9 mouse cellular contexts compared by ENCODE assay signal in genomic region chr12:9584366-9585084, GRCm38 (mm10). TPM values are rescaled to one million over a fixed set of nuclear protein-coding genes. Genes with fewer than 3 reads are reported as not detected.
A peak's percentile ranks its signal among the peaks of the same experiment; 100 is the strongest.
DNase-seq lines count a peak whose midpoint lies in the region; ATAC-seq lines count a peak whose summit lies in the region.
"Had no signal": no experiment of that assay in that cellular context is flagged by ENCODE, and none has a peak within 500 bp of the region (broad histone marks: within the 10 kb centered on the region; RNA-seq: fewer than 3 reads in every experiment).

No protein-coding gene starts in this region.

- 1% methylated on average over 23 of the region's 23 CpGs for WGBS in intestine, embryonic 15.5 days
- 1% methylated on average over 23 of the region's 23 CpGs for WGBS in liver, embryonic 15.5 days (ENCODE audit: insufficient replicate concordance)
- under 1% methylated on average over 23 of the region's 23 CpGs for WGBS in neural tube, embryonic 14.5 days

- intact Hi-C loops in left cerebral cortex, postnatal 10 days (cut with DNase I) = no loop called here

- peak; percentile 32 to 87 for DNase-seq in left cerebral cortex, postnatal 10 days (ENCODE audit: extremely low spot score in 1 of 2, low spot score in 2 of 2)
- DNase-seq in left cerebral cortex, adult 8-10 months (ENCODE audit: low spot score in 2 of 2) = no peak
- peak; percentile 93 for DNase-seq in embryo, embryonic 11 days

- ATAC-seq in granulocyte monocyte progenitor cell, adult 5-6 weeks (replicated peaks; ENCODE audit: poor library complexity, severe bottlenecking) = peak; percentile 69
- ATAC-seq in intestine, embryonic 15.5 days = peak; percentile 97
- no peak for ATAC-seq in liver, embryonic 15.5 days (ENCODE audit: insufficient read depth)
- ATAC-seq in neural tube, embryonic 14.5 days (ENCODE audit: low read depth) = peak; percentile 95
- no peak for ATAC-seq in CD4-positive, CD25-positive, alpha-beta regulatory T cell, adult 4 months

- H3K36me3 ChIP-seq in intestine, embryonic 15.5 days = no peaks in the 10 kb centered on the region
- H3K36me3 ChIP-seq in liver, embryonic 15.5 days (replicated peaks) = no peaks in the 10 kb centered on the region
- H3K36me3 ChIP-seq in neural tube, embryonic 14.5 days (ENCODE audit: control insufficient read depth, insufficient read depth, low read length) = no peaks in the 10 kb centered on the region
- H3K36me3 ChIP-seq: G1E had no signal

- H3K27me3 ChIP-seq in intestine, embryonic 15.5 days (replicated peaks) = peaks cover 34% of the 10 kb centered on the region
- peaks cover 52% of the 10 kb centered on the region for H3K27me3 ChIP-seq in liver, embryonic 15.5 days
- H3K27me3 ChIP-seq in neural tube, embryonic 14.5 days (ENCODE audit: control insufficient read depth, insufficient read depth, low read length) = peaks cover 39% of the 10 kb centered on the region

- no peak overlapping the region for H3K9ac ChIP-seq in intestine, embryonic 15.5 days
- H3K9ac ChIP-seq in liver, embryonic 15.5 days = no peak overlapping the region
- peak overlapping the region; percentile 43 for H3K9ac ChIP-seq in neural tube, embryonic 14.5 days (replicated peaks; ENCODE audit: low read depth, low read length)

- no peak overlapping the region for H3K27ac ChIP-seq in intestine, embryonic 15.5 days
- H3K27ac ChIP-seq in liver, embryonic 15.5 days (replicated peaks) = no peak overlapping the region
- no peak overlapping the region for H3K27ac ChIP-seq in neural tube, embryonic 14.5 days (ENCODE audit: low read depth, low read length)

- peaks cover 11% of the 10 kb centered on the region; the same call in 1 of the 2 replicates for H3K4me1 ChIP-seq in intestine, embryonic 15.5 days (replicated peaks)
- H3K4me1 ChIP-seq in liver, embryonic 15.5 days (replicated peaks) = no peaks in the 10 kb centered on the region
- peaks cover 3% of the 10 kb centered on the region; the same call in 1 of the 2 replicates for H3K4me1 ChIP-seq in neural tube, embryonic 14.5 days (ENCODE audit: control insufficient read depth, insufficient read depth, low read length)

- H3K4me2 ChIP-seq in intestine, embryonic 15.5 days (replicated peaks) = peak overlapping the region; percentile 74
- peak overlapping the region; percentile 54 for H3K4me2 ChIP-seq in liver, embryonic 15.5 days
- H3K4me2 ChIP-seq in neural tube, embryonic 14.5 days (ENCODE audit: low read depth, low read length) = peak overlapping the region; percentile 61

- no peaks in the 10 kb centered on the region for H3K9me3 ChIP-seq in intestine, embryonic 15.5 days
- H3K9me3 ChIP-seq in liver, embryonic 15.5 days (replicated peaks) = no peaks in the 10 kb centered on the region
- H3K9me3 ChIP-seq in neural tube, embryonic 14.5 days (ENCODE audit: control insufficient read depth, low read length) = no peaks in the 10 kb centered on the region

- H3K4me3 ChIP-seq in intestine, embryonic 15.5 days (replicated peaks) = peak overlapping the region; percentile 33
- H3K4me3 ChIP-seq in liver, embryonic 15.5 days (replicated peaks) = peak overlapping the region; percentile 28
- H3K4me3 ChIP-seq in neural tube, embryonic 14.5 days (ENCODE audit: low read depth, low read length) = peak overlapping the region; percentile 36

RNA-seq across cellular contexts. Expression of gene Osr1, which starts 14.6 kb away (rescaled TPM):
- total RNA-seq in left cerebral cortex, postnatal 10 days (2021) = 1 to 10 TPM; 4.1 to 4.6 TPM
- total RNA-seq in left cerebral cortex, adult 8-10 months (2022) = 1 to 10 TPM; 3.4 to 5.1 (median 3.5) TPM
- total RNA-seq in granulocyte monocyte progenitor cell, adult 5-6 weeks (2014; fragmentation: Nextera tagmentation) = 0.64 TPM in 1 of 2 replicates, not detected in the other
- not detected in 2 replicates for total RNA-seq in granulocyte monocyte progenitor cell, adult 5-6 weeks (2017)
- 37.1 and 37.8 TPM in 2 replicates for polyA plus RNA-seq in intestine, embryonic 15.5 days (2015; fragmentation: Nextera tagmentation; extraction: Ambion mirVana)
- polyA plus RNA-seq in liver, embryonic 15.5 days (2015; fragmentation: Nextera tagmentation; extraction: Ambion mirVana) = 0.50 and 0.63 TPM in 2 replicates
- polyA plus RNA-seq in neural tube, embryonic 14.5 days (2014; fragmentation: Nextera tagmentation; extraction: Ambion mirVana) = 1.9 and 14.5 TPM in 2 replicates
- not detected for polyA plus RNA-seq in CD4-positive, CD25-positive, alpha-beta regulatory T cell, adult 4 months (2017; shearing (Covaris generic))
- total RNA-seq: G1E had no signal
- polyA plus RNA-seq: G1E had no signal

Comparison
In these comparisons a context has a peak if more than half of its experiments do, and no peak if none do; other contexts are left out.
1. DNase-seq: peak in left cerebral cortex, postnatal 10 days (2 of 2) and embryo, embryonic 11 days (single experiment); none in left cerebral cortex, adult 8-10 months (0 of 2).
2. ATAC-seq: peak in granulocyte monocyte progenitor cell, adult 5-6 weeks (single experiment), intestine, embryonic 15.5 days (single experiment) and neural tube, embryonic 14.5 days (single experiment); none in liver, embryonic 15.5 days (single experiment) and CD4-positive, CD25-positive, alpha-beta regulatory T cell, adult 4 months (single experiment).
3. Peak in every context shown above with its lines, with median percentiles within 50 percentile points of each other: H3K4me2 ChIP-seq and H3K4me3 ChIP-seq.